Mouse (Mus musculus) brain, embryonic 14.5 days (tissue): ENCODE measurements around the gene Olfr331.

Source experiments
- CTCF ChIP-seq: fragments of 200-500 bp; IDR thresholded peaks from 2 replicates; pipeline ENCODE4 v1.5.1; 2012; ENCODE audit warnings: inconsistent platforms, mild to moderate bottlenecking, moderate library complexity, borderline replicate concordance; ENCODE audit not compliant: insufficient read depth, insufficient read length; ENCODE audit errors: extremely low read depth
- POLR2A ChIP-seq: fragments of 200-500 bp; IDR thresholded peaks from 2 replicates; pipeline ENCODE4 v1.6.1; 2012; ENCODE audit warnings: mild to moderate bottlenecking, inconsistent platforms, borderline replicate concordance; ENCODE audit not compliant: poor library complexity, insufficient read depth, insufficient read length, severe bottlenecking; ENCODE audit errors: extremely low read depth

GRCm38 (mm10) chr11:58546322-58546721 is 44.0 kb upstream of the Olfr331 start, which contains the start of gene Olfr329-ps:
- no peak for TF ChIP-seq CTCF
- no peak for TF ChIP-seq POLR2A
